Mouse (Mus musculus) liver, embryonic 14.5 days (tissue): ENCODE measurements around the gene Ephb3. TPM values are rescaled to one million over a fixed set of nuclear protein-coding genes. Genes with fewer than 3 reads are reported as not detected.

ENCODE experiments used
- ATAC-seq: fragments of 200-750 bp; cut with Nextera tagmentation; 2 replicates; pipeline ENCODE4 v1.8.0; 2017; ENCODE audit warnings: moderate number of reproducible peaks, mild to moderate bottlenecking, moderate library complexity; ENCODE audit not compliant: insufficient read depth
- DNase-seq, 3 experiments: peaks; one replicate each; pipeline ENCODE4 v3.0.0-alpha.2; 2012 to 2013; ENCODE audit warnings: low read depth in 3 of 3, low spot score in 3 of 3
- H3K27ac ChIP-seq: fragments of 300-500 bp; sonication (generic); 2 replicates; pipeline ENCODE4 v1.5.1; 2014; ENCODE audit warnings: moderate library complexity, mild to moderate bottlenecking, control low read depth, inconsistent platforms
- H3K27me3 ChIP-seq: fragments of 300-500 bp; sonication (generic); 2 replicates; pipeline ENCODE4 v1.6.1; 2014; ENCODE audit warnings: mild to moderate bottlenecking, low read length, moderate library complexity; ENCODE audit not compliant: control insufficient read depth, insufficient read depth
- H3K36me3 ChIP-seq: fragments of 300-500 bp; sonication (generic); replicated peaks from 2 replicates; pipeline ENCODE4 v1.6.1; 2014; ENCODE audit warnings: low read depth; ENCODE audit not compliant: control insufficient read depth, insufficient read depth
- H3K4me1 ChIP-seq, 2 experiments: fragments of 200-500 bp in 1 of 2; fragments of 300-500 bp in 1 of 2; sonication (generic) in 1 of 2; replicated peaks; 2 replicates each; pipeline ENCODE4 v1.6.1; 2012 to 2014; ENCODE audit warnings: antibody characterized with exemption in 1 of 2, inconsistent platforms in 1 of 2, low read length in 1 of 2; ENCODE audit not compliant: control insufficient read depth in 2 of 2, insufficient read depth in 2 of 2
- H3K4me2 ChIP-seq: fragments of 300-500 bp; sonication (generic); 2 replicates; pipeline ENCODE4 v1.6.1; 2014; ENCODE audit warnings: low read depth, mild to moderate bottlenecking, control low read depth, moderate library complexity
- H3K4me3 ChIP-seq, 2 experiments: fragments of 200-500 bp in 1 of 2; fragments of 300-500 bp in 1 of 2; sonication (generic) in 1 of 2; 2 replicates each; pipeline ENCODE4 v1.5.1; 2012 to 2014; ENCODE audit warnings: low read depth in 2 of 2, low read length in 2 of 2, mild to moderate bottlenecking in 2 of 2, control low read depth in 1 of 2, inconsistent platforms in 1 of 2, moderate library complexity in 1 of 2; ENCODE audit not compliant: insufficient read depth in 1 of 2
- H3K9ac ChIP-seq: fragments of 300-500 bp; sonication (generic); replicated peaks from 2 replicates; pipeline ENCODE4 v1.6.1; 2014; ENCODE audit warnings: mild to moderate bottlenecking, control low read depth, moderate library complexity
- H3K9me3 ChIP-seq: fragments of 300-500 bp; sonication (generic); 2 replicates; pipeline ENCODE4 v1.6.1; 2016; ENCODE audit warnings: low read length, mixed read lengths; ENCODE audit not compliant: control insufficient read depth
- CTCF ChIP-seq: IDR thresholded peaks from 2 replicates; pipeline ENCODE4 v1.5.1; 2016; ENCODE audit warnings: antibody characterized with exemption, low read depth, control low read depth
- EP300 ChIP-seq: IDR thresholded peaks from 2 replicates; pipeline ENCODE4 v1.6.1; 2016; ENCODE audit warnings: antibody characterized with exemption, low read depth
- WGBS: fragments of 180-500 bp; shearing (Covaris S2); extraction: QIAGEN DNeasy Blood & Tissue Kit; methylation state at CpG from one replicate; pipeline ENCODE4 v1.1.7; 2014; ENCODE audit not compliant: insufficient replicate concordance; 5-methylcytosine and 5-hydroxymethylcytosine counted together
- polyA plus RNA-seq, 2 experiments: library from polyadenylated mRNA; depleted of rRNA in 1 of 2; stranded (reverse) in 1 of 2; unstranded in 1 of 2; fragments of >200 nt; fragmentation: Nextera tagmentation in 1 of 2; extraction: Ambion mirVana in 1 of 2; gene quantifications; 2 replicates each; pipeline versions ENCODE4 v1.2.1 to v1.2.3; 2012 to 2014

Ephb3 gene
- polyA plus RNA-seq, 2 experiments, result 0.47 to 0.48 TPM

GRCm38 (mm10) chr16:21196576-21196975 lies 8.0 kb upstream of the Ephb3 start:
- no peak overlapping the region for H3K27ac ChIP-seq
- WGBS, result 72% methylated on average over 3 of the region's 3 CpGs
- DNase-seq, result no peak

GRCm38 (mm10) chr16:21197542-21197941 lies 7.0 kb upstream of the Ephb3 start:
- H3K36me3 ChIP-seq, result no peaks in the 10 kb centered on the region
- no peak overlapping the region for H3K9ac ChIP-seq
- no peak overlapping the region for H3K4me2 ChIP-seq
- no peak for DNase-seq
- H3K27ac ChIP-seq, result no peak overlapping the region
- H3K4me1 ChIP-seq, result no peaks in the 10 kb centered on the region
- TF ChIP-seq CTCF (no peak), EP300 (no peak)
- peaks cover 4% of the 10 kb centered on the region; the same call in 1 of the 2 replicates for H3K27me3 ChIP-seq
- 35% methylated on average over 4 of the region's 4 CpGs for WGBS
- no peak for ATAC-seq
- H3K4me3 ChIP-seq, result no peak overlapping the region
- H3K9me3 ChIP-seq, result no peaks in the 10 kb centered on the region

More at GRCm38 (mm10) chr16:21196576-21196975, 8.0 kb upstream of the Ephb3 start:
- H3K4me1 ChIP-seq, result no peaks in the 10 kb centered on the region
- H3K4me3 ChIP-seq, result no peak overlapping the region
- H3K27me3 ChIP-seq, result no peaks in the 10 kb centered on the region
- no peaks in the 10 kb centered on the region for H3K36me3 ChIP-seq
- H3K9ac ChIP-seq, result no peak overlapping the region
- H3K9me3 ChIP-seq, result no peaks in the 10 kb centered on the region
- ATAC-seq, result no peak
- TF ChIP-seq CTCF (no peak), EP300 (no peak)
- no peak overlapping the region for H3K4me2 ChIP-seq

- Histone ChIP-seq H3K9me3 (no peaks in the 10 kb centered on the region), H3K4me1 (no peaks in the 10 kb centered on the region), H3K27me3 (peaks cover 4% of the 10 kb centered on the region; the same call in 1 of the 2 replicates), H3K36me3 (no peaks in the 10 kb centered on the region), H3K27ac (no peak overlapping the region), H3K4me2 (no peak overlapping the region), H3K4me3 (no peak overlapping the region), H3K9ac (no peak overlapping the region)
- no peak for DNase-seq
- 60% methylated on average over 7 of the region's 7 CpGs for WGBS
- TF ChIP-seq EP300 (no peak), CTCF (no peak)
- ATAC-seq, result no peak
Observed at GRCm38 (mm10) chr16:21198006-21198405, 6.5 kb upstream of the Ephb3 start.

- H3K9ac ChIP-seq, result no peak overlapping the region
- TF ChIP-seq CTCF, result peak; percentile 67
- no peak for TF ChIP-seq EP300
- H3K4me2 ChIP-seq, result no peak overlapping the region
- WGBS, result 8% methylated on average over 1 of the region's 1 CpGs
- H3K27ac ChIP-seq, result no peak overlapping the region
- DNase-seq, result no peak
- H3K9me3 ChIP-seq, result no peaks in the 10 kb centered on the region
- ATAC-seq, result no peak
- no peaks in the 10 kb centered on the region for H3K4me1 ChIP-seq
- H3K36me3 ChIP-seq, result no peaks in the 10 kb centered on the region
- H3K27me3 ChIP-seq, result peaks cover 4% of the 10 kb centered on the region; the same call in 1 of the 2 replicates
- no peak overlapping the region for H3K4me3 ChIP-seq
Observed at GRCm38 (mm10) chr16:21198529-21198928, 6.0 kb upstream of the Ephb3 start.

GRCm38 (mm10) chr16:21199426-21199825 lies 5.1 kb upstream of the Ephb3 start:
- Histone ChIP-seq H3K4me1 (no peaks in the 10 kb centered on the region), H3K27me3 (peaks cover 5% of the 10 kb centered on the region), H3K36me3 (no peaks in the 10 kb centered on the region), H3K4me2 (no peak overlapping the region), H3K9ac (no peak overlapping the region), H3K27ac (no peak overlapping the region), H3K4me3 (no peak overlapping the region), H3K9me3 (no peaks in the 10 kb centered on the region)
- ATAC-seq (no peak), DNase-seq (no peak)
- no peak for TF ChIP-seq EP300
- no peak for TF ChIP-seq CTCF
- 60% methylated on average over 8 of the region's 8 CpGs for WGBS
